Mouse (Mus musculus) heart, embryonic 14.5 days (tissue): ENCODE results near the gene Uts2r. TPM values are rescaled to one million over a fixed set of nuclear protein-coding genes. Genes with fewer than 3 reads are reported as not detected.

Experiments used
- ATAC-seq: fragments of 200-750 bp; cut with Nextera tagmentation; 2 replicates; pipeline ENCODE4 v1.8.0; 2017; ENCODE audit warnings: low read depth, moderate TSS enrichment; ENCODE audit not compliant: insufficient number of reproducible peaks, insufficient read depth, low FRiP score
- H3K27ac ChIP-seq, 2 experiments: fragments of 200-500 bp in 1 of 2; fragments of 300-500 bp in 1 of 2; sonication (generic) in 1 of 2; replicated peaks in 1 of 2; 2 replicates each; pipeline ENCODE4 v1.5.1; 2012 to 2014; ENCODE audit warnings: low read depth in 2 of 2, low read length in 2 of 2, control low read depth in 1 of 2, mild to moderate bottlenecking in 1 of 2, mixed read lengths in 1 of 2; ENCODE audit not compliant: control insufficient read depth in 1 of 2, insufficient read depth in 1 of 2
- H3K27me3 ChIP-seq: fragments of 300-500 bp; sonication (generic); 2 replicates; pipeline ENCODE4 v1.6.1; 2014; ENCODE audit warnings: mild to moderate bottlenecking, low read length, control low read depth; ENCODE audit not compliant: control insufficient read depth, insufficient read depth
- H3K36me3 ChIP-seq: fragments of 300-500 bp; sonication (generic); 2 replicates; pipeline ENCODE4 v1.6.1; 2014; ENCODE audit warnings: mild to moderate bottlenecking, control low read depth, low read length, mixed read lengths; ENCODE audit not compliant: control insufficient read depth, insufficient read depth
- H3K4me1 ChIP-seq, 2 experiments: fragments of 200-500 bp in 1 of 2; fragments of 300-500 bp in 1 of 2; sonication (generic) in 1 of 2; 2 replicates each; pipeline ENCODE4 v1.6.1; 2012 to 2014; ENCODE audit warnings: low read length in 2 of 2, control low read depth in 1 of 2, mixed read lengths in 1 of 2; ENCODE audit not compliant: control insufficient read depth in 2 of 2, insufficient read depth in 2 of 2
- H3K4me2 ChIP-seq: fragments of 300-500 bp; sonication (generic); 2 replicates; pipeline ENCODE4 v1.6.1; 2014; ENCODE audit warnings: mild to moderate bottlenecking, low read length
- H3K4me3 ChIP-seq, 2 experiments: fragments of 200-500 bp in 1 of 2; fragments of 300-500 bp in 1 of 2; sonication (generic) in 1 of 2; 2 replicates each; pipeline ENCODE4 v1.5.1; 2012 to 2014; ENCODE audit warnings: low read length in 2 of 2, mild to moderate bottlenecking in 2 of 2, control low read depth in 1 of 2, low read depth in 1 of 2, moderate library complexity in 1 of 2; ENCODE audit not compliant: control insufficient read depth in 1 of 2, insufficient read depth in 1 of 2
- H3K9ac ChIP-seq: fragments of 300-500 bp; sonication (generic); 2 replicates; pipeline ENCODE4 v1.6.1; 2014; ENCODE audit warnings: mild to moderate bottlenecking, low read length
- H3K9me3 ChIP-seq: fragments of 300-500 bp; sonication (generic); 2 replicates; pipeline ENCODE4 v1.6.1; 2016; ENCODE audit warnings: low read length, control low read depth; ENCODE audit not compliant: control insufficient read depth
- WGBS: fragments of 180-500 bp; shearing (Covaris S2); extraction: QIAGEN DNeasy Blood & Tissue Kit; methylation state at CpG from one replicate; pipeline ENCODE4 v1.1.7; 2014; 5-methylcytosine and 5-hydroxymethylcytosine counted together
- polyA plus RNA-seq: library from polyadenylated mRNA; unstranded; fragments of >200 nt; fragmentation: Nextera tagmentation; extraction: Ambion mirVana; gene quantifications from 2 replicates; pipeline ENCODE4 v1.2.1, GENCODE M21; 2014

The Uts2r gene
- polyA plus RNA-seq, 1 experiment from 2014 or later = 0.15 TPM

- WGBS = 90% methylated on average over 5 of the region's 5 CpGs
Measured at GRCm38 (mm10) chr11:121137682-121138081, 22.4 kb upstream of the Uts2r start.

GRCm38 (mm10) chr11:121138732-121139131 is 21.3 kb upstream of the Uts2r start:
- H3K4me3 ChIP-seq = no peak overlapping the region
- no peak for ATAC-seq
- H3K4me1 ChIP-seq = no peaks in the 10 kb centered on the region; a peak in 2 of 4 replicates
- no peaks in the 10 kb centered on the region for H3K36me3 ChIP-seq
- H3K4me2 ChIP-seq = no peak overlapping the region
- H3K27me3 ChIP-seq = no peaks in the 10 kb centered on the region
- WGBS = 30% methylated on average over 6 of the region's 6 CpGs
- H3K9ac ChIP-seq = no peak overlapping the region
- H3K27ac ChIP-seq = no peak overlapping the region
- H3K9me3 ChIP-seq = no peaks in the 10 kb centered on the region

More at GRCm38 (mm10) chr11:121137682-121138081, 22.4 kb upstream of the Uts2r start:
- no peaks in the 10 kb centered on the region; a peak in 2 of 4 replicates for H3K4me1 ChIP-seq
- no peak for ATAC-seq
- no peak overlapping the region for H3K27ac ChIP-seq
- no peaks in the 10 kb centered on the region for H3K36me3 ChIP-seq
- no peak overlapping the region for H3K4me3 ChIP-seq
- H3K4me2 ChIP-seq = no peak overlapping the region
- H3K27me3 ChIP-seq = no peaks in the 10 kb centered on the region
- no peaks in the 10 kb centered on the region for H3K9me3 ChIP-seq
- H3K9ac ChIP-seq = no peak overlapping the region

- no peak overlapping the region for H3K4me3 ChIP-seq
- H3K36me3 ChIP-seq = no peaks in the 10 kb centered on the region
- H3K9me3 ChIP-seq = no peaks in the 10 kb centered on the region
- H3K27me3 ChIP-seq = no peaks in the 10 kb centered on the region
- no peaks in the 10 kb centered on the region; a peak in 1 of 4 replicates for H3K4me1 ChIP-seq
- no peak overlapping the region for H3K4me2 ChIP-seq
- 77% methylated on average over 9 of the region's 9 CpGs for whole genome bisulfite sequencing
- H3K9ac ChIP-seq = no peak overlapping the region
- no peak overlapping the region for H3K27ac ChIP-seq
- ATAC-seq = no peak
Measured at GRCm38 (mm10) chr11:121143325-121144015, 16.6 kb upstream of the Uts2r start.

GRCm38 (mm10) chr11:121145865-121146264 is 14.2 kb upstream of the Uts2r start, which contains the start of gene Tex19.1:
Tex19.1 (plus strand) TSS chr11:121146143.
- WGBS = 90% methylated on average over 21 of the region's 22 CpGs

GRCm38 (mm10) chr11:121148193-121148592 is 11.9 kb upstream of the Uts2r start:
- Histone ChIP-seq H3K4me1 (no peaks in the 10 kb centered on the region), H3K27me3 (no peaks in the 10 kb centered on the region), H3K9ac (no peak overlapping the region), H3K4me2 (no peak overlapping the region), H3K27ac (no peak overlapping the region), H3K36me3 (no peaks in the 10 kb centered on the region), H3K9me3 (no peaks in the 10 kb centered on the region), H3K4me3 (no peak overlapping the region)
- no peak for ATAC-seq
- 73% methylated on average over 3 of the region's 3 CpGs for WGBS

More at GRCm38 (mm10) chr11:121145865-121146264, 14.2 kb upstream of the Uts2r start, which contains the start of gene Tex19.1:
- Histone ChIP-seq H3K4me2 (no peak within 1 kb of the TSS), H3K27ac (no peak within 1 kb of the TSS), H3K9me3 (no peaks in the 10 kb centered on the region), H3K27me3 (no peaks in the 10 kb centered on the region), H3K4me1 (no peaks in the 10 kb centered on the region), H3K9ac (no peak within 1 kb of the TSS), H3K36me3 (no peaks in the 10 kb centered on the region), H3K4me3 (no peak within 1 kb of the TSS)
- no peak for ATAC-seq

- H3K27ac ChIP-seq = no peak overlapping the region
- no peaks in the 10 kb centered on the region for H3K9me3 ChIP-seq
- ATAC-seq = no peak
- WGBS = 35% methylated on average over 4 of the region's 4 CpGs
- no peak overlapping the region for H3K4me3 ChIP-seq
- H3K4me1 ChIP-seq = peaks cover 0 to 10% of the 10 kb centered on the region in 2 experiments; a peak in 3 of 4 replicates
- H3K9ac ChIP-seq = no peak overlapping the region
- no peaks in the 10 kb centered on the region for H3K36me3 ChIP-seq
- no peak overlapping the region for H3K4me2 ChIP-seq
- H3K27me3 ChIP-seq = peaks cover 37% of the 10 kb centered on the region
Measured at GRCm38 (mm10) chr11:121154203-121154602, 5.9 kb upstream of the Uts2r start.

- H3K36me3 ChIP-seq = no peaks in the 10 kb centered on the region
- no peak overlapping the region for H3K27ac ChIP-seq
- WGBS = 1% methylated on average over 45 of the region's 45 CpGs
- peak overlapping the region; percentile 81 for H3K4me2 ChIP-seq
- H3K27me3 ChIP-seq = peaks cover 37% of the 10 kb centered on the region
- H3K9me3 ChIP-seq = no peaks in the 10 kb centered on the region
- H3K9ac ChIP-seq = peak overlapping the region; percentile 56
- H3K4me1 ChIP-seq = peaks cover 0 to 10% of the 10 kb centered on the region in 2 experiments; a peak in 3 of 4 replicates
- peak overlapping the region; percentile 26 to 42 for H3K4me3 ChIP-seq
- ATAC-seq = no peak
Measured at GRCm38 (mm10) chr11:121156411-121156891, 3.6 kb upstream of the Uts2r start.
